Mouse (Mus musculus) E14TG2a.4 (cell line): ENCODE data around the gene Slc27a4.

ENCODE experiments used
- CTCF ChIP-seq: conservative IDR thresholded peaks from 2 replicates; pipeline ENCODE4 v1.5.1; 2014; ENCODE audit warnings: low read length
- NANOG ChIP-seq: IDR thresholded peaks from 2 replicates; pipeline ENCODE4 v1.6.1; 2014; ENCODE audit warnings: borderline replicate concordance, low read length, mixed read lengths
- POU5F1 ChIP-seq: IDR thresholded peaks from 2 replicates; pipeline ENCODE4 v1.6.1; 2014; ENCODE audit warnings: low read length, borderline replicate concordance

- TF ChIP-seq CTCF (no peak), POU5F1 (no peak), NANOG (no peak)
Observed at GRCm38 (mm10) chr2:29852957-29853485, 50.6 kb downstream of the Slc27a4 start.
